Mouse (Mus musculus) lung, postnatal 0 days (tissue): ENCODE measurements around the gene Nwd2. TPM values are rescaled to one million over a fixed set of nuclear protein-coding genes. Genes with fewer than 3 reads are reported as not detected.
A peak's percentile ranks its signal among the peaks of the same experiment; 100 is the strongest.

Experiments
- ATAC-seq: fragments of 200-750 bp; cut with Nextera tagmentation; 2 replicates; pipeline ENCODE4 v1.8.0; 2017; ENCODE audit warnings: moderate library complexity
- DNase-seq: peaks from one replicate; pipeline ENCODE4 v3.0.0-alpha.2; 2016; ENCODE audit warnings: low spot score
- H3K27ac ChIP-seq: fragments of 300-500 bp; sonication (generic); 2 replicates; pipeline ENCODE4 v1.5.1; 2014; ENCODE audit warnings: antibody characterized with exemption, mild to moderate bottlenecking, low read length, mixed read lengths
- H3K27me3 ChIP-seq: fragments of 300-500 bp; sonication (generic); replicated peaks from 2 replicates; pipeline ENCODE4 v1.6.1; 2014; ENCODE audit warnings: low read length, mixed read lengths; ENCODE audit not compliant: insufficient read depth
- H3K36me3 ChIP-seq: fragments of 300-500 bp; sonication (generic); 2 replicates; pipeline ENCODE4 v1.6.1; 2014; ENCODE audit warnings: low read length, mixed read lengths; ENCODE audit not compliant: insufficient read depth
- H3K4me1 ChIP-seq: fragments of 300-500 bp; sonication (generic); 2 replicates; pipeline ENCODE4 v1.6.1; 2014; ENCODE audit warnings: antibody characterized with exemption, low read depth, low read length, mixed read lengths; ENCODE audit not compliant: insufficient read depth
- H3K4me2 ChIP-seq: fragments of 300-500 bp; sonication (generic); replicated peaks from 2 replicates; pipeline ENCODE4 v1.6.1; 2014; ENCODE audit warnings: low read depth, mild to moderate bottlenecking, low read length, moderate library complexity, mixed read lengths
- H3K4me3 ChIP-seq: fragments of 300-500 bp; sonication (generic); 2 replicates; pipeline ENCODE4 v1.5.1; 2014; ENCODE audit warnings: low read depth, low read length
- H3K9ac ChIP-seq: fragments of 300-500 bp; sonication (generic); replicated peaks from 2 replicates; pipeline ENCODE4 v1.6.1; 2014; ENCODE audit warnings: low read depth, mild to moderate bottlenecking
- H3K9me3 ChIP-seq: fragments of 300-500 bp; sonication (generic); 2 replicates; pipeline ENCODE4 v1.6.1; 2016; ENCODE audit warnings: low read length, mixed read lengths
- CTCF ChIP-seq: IDR thresholded peaks from 2 replicates; pipeline ENCODE4 v1.5.1; 2016; ENCODE audit warnings: antibody characterized with exemption, mild to moderate bottlenecking
- EP300 ChIP-seq: IDR thresholded peaks from 2 replicates; pipeline ENCODE4 v1.6.1; 2016; ENCODE audit warnings: antibody characterized with exemption, mild to moderate bottlenecking, control low read depth
- WGBS: fragments of 180-500 bp; shearing (Covaris S2); extraction: QIAGEN DNeasy Blood & Tissue Kit; methylation state at CpG from one replicate; pipeline ENCODE4 v1.1.7; 2014; 5-methylcytosine and 5-hydroxymethylcytosine counted together
- polyA plus RNA-seq: library from polyadenylated mRNA; unstranded; fragments of >200 nt; fragmentation: Nextera tagmentation; extraction: Ambion mirVana; gene quantifications from 2 replicates; pipeline ENCODE4 v1.2.1, GENCODE M21; 2015

The Nwd2 gene
- polyA plus RNA-seq, 1 experiment from 2014 or later, result 0.39 TPM

- Histone ChIP-seq H3K36me3 (no peaks in the 10 kb centered on the region), H3K9me3 (no peaks in the 10 kb centered on the region), H3K9ac (no peak overlapping the region), H3K27ac (peak overlapping the region; percentile 70), H3K4me2 (no peak overlapping the region), H3K4me1 (peaks cover 4% of the 10 kb centered on the region; the same call in 1 of the 2 replicates), H3K27me3 (no peaks in the 10 kb centered on the region), H3K4me3 (no peak overlapping the region)
- ATAC-seq (no peak), DNase-seq (no peak)
- WGBS, result 59% methylated on average over 10 of the region's 10 CpGs
- TF ChIP-seq CTCF (no peak), EP300 (no peak)
These were observed 179.7 kb downstream of the Nwd2 start for GRCm38 (mm10) chr5:63828380-63829185.

DNA sequence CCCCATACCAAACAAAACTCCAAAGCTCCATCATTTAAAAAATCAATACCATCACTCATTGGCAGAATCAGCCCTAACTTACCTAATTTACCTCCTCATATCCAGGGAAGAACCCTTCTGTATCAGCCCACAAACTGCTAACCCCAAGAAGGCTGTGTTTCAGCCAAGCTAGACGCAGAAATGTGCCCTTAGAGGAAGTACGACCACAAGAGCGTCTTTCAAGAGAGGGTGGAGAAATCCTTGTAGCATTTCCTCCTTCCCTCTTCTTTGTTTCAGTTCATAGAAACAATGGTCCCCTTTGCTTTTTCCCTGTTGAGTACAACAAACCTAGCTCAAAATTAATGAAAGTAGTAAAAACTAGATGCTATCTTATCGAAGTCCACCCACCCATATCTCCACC, 182.2 kb downstream of the Nwd2 start:
- ATAC-seq, result no peak
- H3K27ac ChIP-seq, result peak overlapping the region; percentile 54
- peak; percentile 79 for DNase-seq
- no peaks in the 10 kb centered on the region for H3K9me3 ChIP-seq
- no peaks in the 10 kb centered on the region for H3K27me3 ChIP-seq
- no peak overlapping the region for H3K4me3 ChIP-seq
- TF ChIP-seq EP300 (peak; percentile 36; the same call in 1 of the 2 replicates), CTCF (no peak)
- H3K4me1 ChIP-seq, result peaks cover 4% of the 10 kb centered on the region; the same call in 1 of the 2 replicates
- no peak overlapping the region for H3K9ac ChIP-seq
- H3K4me2 ChIP-seq, result no peak overlapping the region
- WGBS, result 36% methylated on average over 4 of the region's 4 CpGs
- H3K36me3 ChIP-seq, result no peaks in the 10 kb centered on the region

- WGBS, result 57% methylated on average over 5 of the region's 5 CpGs
- no peak for DNase-seq
- H3K27ac ChIP-seq, result no peak overlapping the region
These were observed 185.1 kb downstream of the Nwd2 start for GRCm38 (mm10) chr5:63833955-63834354.

DNA sequence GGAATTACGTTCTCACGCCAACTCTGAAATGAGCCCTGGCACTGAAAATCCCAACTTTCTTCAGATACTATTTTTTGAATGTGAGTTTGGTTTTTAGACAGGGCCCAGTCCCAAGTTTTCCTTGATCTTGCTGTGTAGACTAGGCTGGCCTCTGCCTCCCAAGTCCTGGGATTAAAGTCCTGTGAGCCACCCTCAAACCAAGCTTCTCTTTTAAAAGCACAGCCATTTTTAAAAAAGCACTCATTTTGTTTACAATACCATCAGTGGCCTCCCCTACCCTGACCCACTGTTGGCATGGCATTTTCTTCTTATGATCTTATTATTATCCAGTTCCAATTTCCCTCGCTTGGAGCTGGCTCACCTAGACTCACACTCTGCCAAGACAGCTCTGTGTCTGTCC, 185.5 kb downstream of the Nwd2 start:
- Histone ChIP-seq H3K36me3 (no peaks in the 10 kb centered on the region), H3K9me3 (no peaks in the 10 kb centered on the region), H3K4me3 (no peak overlapping the region), H3K4me1 (peaks cover 4% of the 10 kb centered on the region; the same call in 1 of the 2 replicates), H3K27me3 (no peaks in the 10 kb centered on the region), H3K27ac (no peak overlapping the region), H3K9ac (no peak overlapping the region), H3K4me2 (no peak overlapping the region)
- TF ChIP-seq EP300 (no peak), CTCF (no peak)
- DNase-seq (no peak), ATAC-seq (no peak)
- 67% methylated on average over 3 of the region's 3 CpGs for WGBS

More at GRCm38 (mm10) chr5:63833955-63834354, 185.1 kb downstream of the Nwd2 start:
- Histone ChIP-seq H3K4me3 (no peak overlapping the region), H3K4me1 (peaks cover 4% of the 10 kb centered on the region; the same call in 1 of the 2 replicates), H3K36me3 (no peaks in the 10 kb centered on the region), H3K27me3 (no peaks in the 10 kb centered on the region), H3K9ac (no peak overlapping the region), H3K9me3 (no peaks in the 10 kb centered on the region), H3K4me2 (no peak overlapping the region)
- no peak for TF ChIP-seq EP300
- no peak for TF ChIP-seq CTCF
- ATAC-seq, result no peak

GRCm38 (mm10) chr5:63837115-63837514, 188.2 kb downstream of the Nwd2 start:
- H3K9me3 ChIP-seq, result no peaks in the 10 kb centered on the region
- H3K27me3 ChIP-seq, result no peaks in the 10 kb centered on the region
- no peaks in the 10 kb centered on the region for H3K4me1 ChIP-seq
- no peak overlapping the region for H3K4me3 ChIP-seq
- H3K27ac ChIP-seq, result no peak overlapping the region
- DNase-seq, result no peak
- H3K4me2 ChIP-seq, result no peak overlapping the region
- WGBS, result 66% methylated on average over 5 of the region's 5 CpGs
- no peaks in the 10 kb centered on the region for H3K36me3 ChIP-seq
- H3K9ac ChIP-seq, result no peak overlapping the region
- peak; percentile 11; the same call in 1 of the 2 replicates for ATAC-seq
- TF ChIP-seq CTCF (no peak), EP300 (no peak)

DNA sequence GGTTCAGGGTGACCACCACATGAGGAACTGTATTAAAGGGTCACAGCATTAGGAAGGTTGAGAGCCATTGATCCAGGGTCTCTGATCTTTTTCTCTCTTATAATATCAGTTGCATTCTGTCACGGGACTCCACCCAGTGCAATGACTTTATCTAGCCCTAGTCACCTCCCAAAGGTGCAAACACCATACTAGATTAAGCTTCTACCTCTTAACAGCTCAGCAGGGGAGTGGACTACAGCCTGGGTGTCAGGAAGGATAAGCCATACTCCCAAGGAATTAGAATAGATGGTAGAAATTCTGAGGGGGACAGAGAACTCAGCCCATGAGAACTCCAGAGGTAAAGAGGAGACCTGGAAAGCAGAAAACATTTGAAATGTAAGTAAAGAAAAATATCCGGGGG, 188.9 kb downstream of the Nwd2 start:
- TF ChIP-seq EP300 (no peak), CTCF (no peak)
- 89% methylated on average over 2 of the region's 2 CpGs for WGBS
- no peaks in the 10 kb centered on the region for H3K4me1 ChIP-seq
- no peaks in the 10 kb centered on the region for H3K27me3 ChIP-seq
- no peak overlapping the region for H3K4me2 ChIP-seq
- H3K36me3 ChIP-seq, result no peaks in the 10 kb centered on the region
- H3K27ac ChIP-seq, result no peak overlapping the region
- ATAC-seq (no peak), DNase-seq (no peak)
- no peak overlapping the region for H3K4me3 ChIP-seq
- no peak overlapping the region for H3K9ac ChIP-seq
- H3K9me3 ChIP-seq, result no peaks in the 10 kb centered on the region
